Mouse (Mus musculus) gastrocnemius, postnatal 14 days (tissue): ENCODE data around the gene Adh6b. TPM values are rescaled to one million over a fixed set of nuclear protein-coding genes. Genes with fewer than 3 reads are reported as not detected.

Experiments
- DNase-seq: peaks from one replicate; pipeline ENCODE4 v3.0.0; 2021; ENCODE audit warnings: mixed read lengths
- intact Hi-C: fragments of 180-260 bp; cut with DNase I; formaldehyde crosslinking; loops from one replicate; pipeline ENCODE4 v1.15.1; 2025; ENCODE audit warnings: low total_unique reads
- long read RNA-seq, 2 experiments: library from polyadenylated mRNA; stranded (forward); transcript quantifications; one replicate each; pipeline ENCODE4 v2.0.0; 2021
- total RNA-seq, 2 experiments: library from RNA; stranded (reverse); gene quantifications; 2 replicates each; pipeline ENCODE4 v1.2.3; 2021

Adh6b gene
- under 1 TPM in 1 of 2 experiments, not detected in 1; 0.16 TPM for total RNA-seq
- long read RNA-seq, experiment 1: 0 reads
- long read RNA-seq, experiment 2: 0 reads

- intact Hi-C loops: no loop called here
- no peak for DNase-seq
Observed at GRCm38 (mm10) chr3:138341471-138341870, at the start of gene Adh6b. TSS of gene Adh6b (plus strand) at chr3:138341775.

GRCm38 (mm10) chr3:138293298-138293895 is 48.2 kb upstream of the Adh6b start:
- DNase-seq: no peak
- intact Hi-C loops: no loop called here

GRCm38 (mm10) chr3:138300130-138300529 is 41.4 kb upstream of the Adh6b start:
- intact Hi-C loops: no loop called here
- no peak for DNase-seq

GRCm38 (mm10) chr3:138302676-138303075 is 38.9 kb upstream of the Adh6b start:
- no peak for DNase-seq
- intact Hi-C loops: no loop called here

- intact Hi-C loops: no loop called here
- no peak for DNase-seq
Observed at GRCm38 (mm10) chr3:138303771-138304488, 37.6 kb upstream of the Adh6b start.

GRCm38 (mm10) chr3:138304489-138304871 is 37.1 kb upstream of the Adh6b start:
- no peak for DNase-seq

GRCm38 (mm10) chr3:138305486-138306289 is 35.9 kb upstream of the Adh6b start:
- no peak for DNase-seq
- intact Hi-C loops: no loop called here

More at GRCm38 (mm10) chr3:138304489-138304871, 37.1 kb upstream of the Adh6b start:
- intact Hi-C loops: no loop called here

- intact Hi-C loops: no loop called here
- DNase-seq: no peak
Observed at GRCm38 (mm10) chr3:138306290-138306683, 35.3 kb upstream of the Adh6b start.

GRCm38 (mm10) chr3:138309910-138310309 is 31.7 kb upstream of the Adh6b start:
- DNase-seq: no peak
- intact Hi-C loops: no loop called here

GRCm38 (mm10) chr3:138311015-138311414 is 30.6 kb upstream of the Adh6b start:
- intact Hi-C loops: no loop called here
- DNase-seq: no peak

- intact Hi-C loops: no loop called here
- no peak for DNase-seq
Observed at GRCm38 (mm10) chr3:138312965-138313364, 28.6 kb upstream of the Adh6b start, which contains the start of gene Adh6a. TSS of gene Adh6a (plus strand) at chr3:138313286.

- DNase-seq: no peak
- intact Hi-C loops: no loop called here
Observed at GRCm38 (mm10) chr3:138316908-138317472, 24.6 kb upstream of the Adh6b start.

GRCm38 (mm10) chr3:138325001-138325400 is 16.6 kb upstream of the Adh6b start:
- no peak for DNase-seq
- intact Hi-C loops: no loop called here

- no peak for DNase-seq
- intact Hi-C loops: no loop called here
Observed at GRCm38 (mm10) chr3:138325466-138325865, 16.1 kb upstream of the Adh6b start.

GRCm38 (mm10) chr3:138333910-138334309 is 7.7 kb upstream of the Adh6b start:
- intact Hi-C loops: no loop called here
- DNase-seq: no peak

GRCm38 (mm10) chr3:138334320-138334719 is 7.3 kb upstream of the Adh6b start:
- intact Hi-C loops: no loop called here
- DNase-seq: no peak

- intact Hi-C loops: no loop called here
Observed at GRCm38 (mm10) chr3:138335566-138335965, 6.0 kb upstream of the Adh6b start.

GRCm38 (mm10) chr3:138336104-138336754 is 5.3 kb upstream of the Adh6b start:
- no peak for DNase-seq
- intact Hi-C loops: no loop called here

More at GRCm38 (mm10) chr3:138335566-138335965, 6.0 kb upstream of the Adh6b start:
- no peak for DNase-seq

GRCm38 (mm10) chr3:138347041-138347440 is 5.5 kb downstream of the Adh6b start:
- DNase-seq: no peak
- intact Hi-C loops: no loop called here
